In the genomic region with DNA sequence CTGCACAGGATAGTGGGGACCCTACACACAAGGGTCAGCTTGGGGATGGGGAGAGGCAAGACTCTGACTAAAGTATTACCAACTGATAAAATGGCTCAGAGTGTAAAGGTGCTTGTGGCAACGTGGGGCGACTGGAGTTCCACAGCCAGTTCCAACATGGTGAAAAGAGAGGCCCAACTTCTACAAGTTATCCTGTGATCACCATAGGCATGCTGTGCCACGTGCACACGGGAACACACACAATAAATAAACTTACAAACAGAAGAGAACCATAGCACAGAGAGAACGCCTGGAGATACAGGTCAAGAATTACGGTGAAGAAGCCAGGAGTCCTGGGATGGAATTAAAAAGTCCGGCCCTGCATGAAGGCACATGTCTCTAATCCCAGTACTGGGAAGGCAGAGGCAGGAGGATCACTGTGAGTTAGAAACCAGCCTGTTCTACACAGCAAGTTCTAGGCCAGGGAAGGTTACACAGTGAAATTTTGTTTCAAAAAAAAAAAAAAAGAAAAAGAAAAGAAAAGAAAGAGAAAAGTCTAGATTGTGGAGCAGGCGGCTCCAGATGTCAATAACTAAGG, we compare ENCODE assay signal across 7 mouse cellular contexts. TPM values are rescaled to one million over a fixed set of nuclear protein-coding genes. Genes with fewer than 3 reads are reported as not detected.
DNase-seq lines count a peak whose midpoint lies in the region; ATAC-seq lines count a peak whose summit lies in the region.

No protein-coding gene starts in this region.

- no peak for ATAC-seq in lung, embryonic 16.5 days (ENCODE audit: low read depth)
- no peak for ATAC-seq in forebrain, embryonic 11.5 days (replicated peaks; ENCODE audit: low FRiP score)
- no peak for ATAC-seq in limb, embryonic 13.5 days (ENCODE audit: low FRiP score, low read depth)
- ATAC-seq in stomach, embryonic 14.5 days (ENCODE audit: insufficient number of reproducible peaks, insufficient read depth, low FRiP score, low read depth), result no peak
- no peak for ATAC-seq in granulocyte monocyte progenitor cell, adult 5-6 weeks (replicated peaks; ENCODE audit: poor library complexity, severe bottlenecking)

- H3K9ac ChIP-seq in lung, embryonic 16.5 days (ENCODE audit: low read length), result peak overlapping the region; percentile 93
- H3K9ac ChIP-seq in forebrain, embryonic 11.5 days (ENCODE audit: low read length), result peak overlapping the region; percentile 90
- peak overlapping the region; percentile 87 for H3K9ac ChIP-seq in limb, embryonic 13.5 days
- peak overlapping the region; percentile 71 for H3K9ac ChIP-seq in stomach, embryonic 14.5 days (replicated peaks; ENCODE audit: low read depth, low read length)

- peaks cover 8% of the 10 kb centered on the region; the same call in 1 of the 2 replicates for H3K36me3 ChIP-seq in lung, embryonic 16.5 days (ENCODE audit: control insufficient read depth, insufficient read depth, low read length)
- no peaks in the 10 kb centered on the region; the same call in 1 of the 2 replicates for H3K36me3 ChIP-seq in forebrain, embryonic 11.5 days (ENCODE audit: control insufficient read depth, insufficient read depth, low read length)
- peaks cover 30% of the 10 kb centered on the region for H3K36me3 ChIP-seq in limb, embryonic 13.5 days
- H3K36me3 ChIP-seq in stomach, embryonic 14.5 days (ENCODE audit: control insufficient read depth, insufficient read depth, low read length), result peaks cover 15% of the 10 kb centered on the region

- peak overlapping the region; percentile 79 for H3K27ac ChIP-seq in lung, embryonic 16.5 days (ENCODE audit: low read length)
- 0 out of 2 replicates have a peak overlapping the region, but pooled peaks have one; percentile 39 for H3K27ac ChIP-seq in forebrain, embryonic 11.5 days (ENCODE audit: low read depth, low read length)
- H3K27ac ChIP-seq in limb, embryonic 13.5 days, result peak overlapping the region; percentile 85
- 0 out of 2 replicates have a peak overlapping the region, but pooled peaks have one; percentile 66 for H3K27ac ChIP-seq in stomach, embryonic 14.5 days (ENCODE audit: low read length)

- peaks cover 43% of the 10 kb centered on the region for H3K4me1 ChIP-seq in lung, embryonic 16.5 days (replicated peaks; ENCODE audit: control insufficient read depth, insufficient read depth, low read length)
- peaks cover 17% of the 10 kb centered on the region; the same call in 1 of the 2 replicates for H3K4me1 ChIP-seq in forebrain, embryonic 11.5 days (replicated peaks; ENCODE audit: control insufficient read depth, insufficient read depth, low read length)
- H3K4me1 ChIP-seq in limb, embryonic 13.5 days, result peaks cover 55% of the 10 kb centered on the region
- peaks cover 44% of the 10 kb centered on the region; the same call in 1 of the 2 replicates for H3K4me1 ChIP-seq in stomach, embryonic 14.5 days (ENCODE audit: control insufficient read depth, insufficient read depth, low read length)

- H3K4me2 ChIP-seq in lung, embryonic 16.5 days (ENCODE audit: low read depth, low read length), result peak overlapping the region; percentile 92
- peak overlapping the region; percentile 67 for H3K4me2 ChIP-seq in forebrain, embryonic 11.5 days (ENCODE audit: low read depth, low read length, severe bottlenecking)
- H3K4me2 ChIP-seq in limb, embryonic 13.5 days (replicated peaks), result peak overlapping the region; percentile 96
- peak overlapping the region; percentile 86 for H3K4me2 ChIP-seq in stomach, embryonic 14.5 days (replicated peaks; ENCODE audit: low read depth, low read length)

- WGBS in lung, embryonic 16.5 days, result 4% methylated on average over 8 of the region's 8 CpGs
- WGBS in forebrain, embryonic 11.5 days, result 11% methylated on average over 8 of the region's 8 CpGs
- 11% methylated on average over 8 of the region's 8 CpGs for WGBS in limb, embryonic 13.5 days
- 5% methylated on average over 8 of the region's 8 CpGs for WGBS in stomach, embryonic 14.5 days

- H3K4me3 ChIP-seq in lung, embryonic 16.5 days (ENCODE audit: low read length), result peak overlapping the region; percentile 87
- H3K4me3 ChIP-seq in forebrain, embryonic 11.5 days (ENCODE audit: low read depth, low read length), result peak overlapping the region; percentile 85
- H3K4me3 ChIP-seq in limb, embryonic 13.5 days, result peak overlapping the region; percentile 82
- peak overlapping the region; percentile 74 for H3K4me3 ChIP-seq in stomach, embryonic 14.5 days (ENCODE audit: low read depth, low read length)

- no peaks in the 10 kb centered on the region for H3K27me3 ChIP-seq in lung, embryonic 16.5 days (ENCODE audit: control insufficient read depth, insufficient read depth, low read depth, low read length)
- no peaks in the 10 kb centered on the region for H3K27me3 ChIP-seq in forebrain, embryonic 11.5 days (ENCODE audit: control insufficient read depth, insufficient read depth, low read length)
- no peaks in the 10 kb centered on the region for H3K27me3 ChIP-seq in limb, embryonic 13.5 days
- no peaks in the 10 kb centered on the region for H3K27me3 ChIP-seq in stomach, embryonic 14.5 days (ENCODE audit: control insufficient read depth, insufficient read depth, low read length)

- no peak for DNase-seq in lung, postnatal 25 days (ENCODE audit: low spot score)
- no peak for DNase-seq in forebrain, embryonic 11.5 days (ENCODE audit: low spot score)
- no peak for DNase-seq in c-Kit-positive CD71-positive TER-119-positive erythroid progenitor cells, embryonic 14.5 days (ENCODE audit: low spot score)

- no peaks in the 10 kb centered on the region for H3K9me3 ChIP-seq in lung, embryonic 16.5 days (ENCODE audit: control insufficient read depth, low read length)
- H3K9me3 ChIP-seq in forebrain, embryonic 11.5 days (ENCODE audit: control insufficient read depth, low read length), result no peaks in the 10 kb centered on the region
- no peaks in the 10 kb centered on the region for H3K9me3 ChIP-seq in limb, embryonic 13.5 days
- H3K9me3 ChIP-seq in stomach, embryonic 14.5 days (ENCODE audit: control insufficient read depth, low read depth, low read length), result no peaks in the 10 kb centered on the region

RNA-seq across cellular contexts. Expression of a gene that starts 0.6 kb away (rescaled TPM):
- 265 and 301 TPM in 2 replicates for polyA plus RNA-seq in lung, embryonic 16.5 days (2015; fragmentation: Nextera tagmentation; extraction: Ambion mirVana)
- 300 and 308 TPM in 2 replicates for polyA plus RNA-seq in forebrain, embryonic 11.5 days (2014; fragmentation: Nextera tagmentation; extraction: Ambion mirVana)
- 320 and 346 TPM in 2 replicates for polyA plus RNA-seq in limb, embryonic 13.5 days (2015; fragmentation: Nextera tagmentation; extraction: Ambion mirVana)
- polyA plus RNA-seq in stomach, embryonic 14.5 days (2014; fragmentation: Nextera tagmentation; extraction: Ambion mirVana), result 283 and 302 TPM in 2 replicates
- 120 and 157 TPM in 2 replicates for total RNA-seq in granulocyte monocyte progenitor cell, adult 5-6 weeks (2014; fragmentation: Nextera tagmentation)
- total RNA-seq in granulocyte monocyte progenitor cell, adult 5-6 weeks (2017), result 285 and 306 TPM in 2 replicates

RNA-seq across cellular contexts. Expression of a gene that starts 16.3 kb away (rescaled TPM):
- 9.7 and 11.0 TPM in 2 replicates for polyA plus RNA-seq in lung, embryonic 16.5 days (2015; fragmentation: Nextera tagmentation; extraction: Ambion mirVana)
- polyA plus RNA-seq in forebrain, embryonic 11.5 days (2014; fragmentation: Nextera tagmentation; extraction: Ambion mirVana), result 7.0 and 8.4 TPM in 2 replicates
- 5.4 and 6.1 TPM in 2 replicates for polyA plus RNA-seq in limb, embryonic 13.5 days (2015; fragmentation: Nextera tagmentation; extraction: Ambion mirVana)
- 5.4 TPM in 2 replicates for polyA plus RNA-seq in stomach, embryonic 14.5 days (2014; fragmentation: Nextera tagmentation; extraction: Ambion mirVana)
- total RNA-seq in granulocyte monocyte progenitor cell, adult 5-6 weeks (2014; fragmentation: Nextera tagmentation), result 19.9 and 25.7 TPM in 2 replicates
- total RNA-seq in granulocyte monocyte progenitor cell, adult 5-6 weeks (2017), result 3.8 and 4.1 TPM in 2 replicates

RNA-seq across cellular contexts. Expression of a gene that starts 18.1 kb away (rescaled TPM):
- polyA plus RNA-seq in lung, embryonic 16.5 days (2015; fragmentation: Nextera tagmentation; extraction: Ambion mirVana), result 16.9 and 18.1 TPM in 2 replicates
- 10.3 and 10.8 TPM in 2 replicates for polyA plus RNA-seq in forebrain, embryonic 11.5 days (2014; fragmentation: Nextera tagmentation; extraction: Ambion mirVana)
- polyA plus RNA-seq in limb, embryonic 13.5 days (2015; fragmentation: Nextera tagmentation; extraction: Ambion mirVana), result 13.7 and 16.5 TPM in 2 replicates
- polyA plus RNA-seq in stomach, embryonic 14.5 days (2014; fragmentation: Nextera tagmentation; extraction: Ambion mirVana), result 10.2 and 10.9 TPM in 2 replicates
- total RNA-seq in granulocyte monocyte progenitor cell, adult 5-6 weeks (2014; fragmentation: Nextera tagmentation), result 27.1 and 28.6 TPM in 2 replicates
- 19.0 and 19.8 TPM in 2 replicates for total RNA-seq in granulocyte monocyte progenitor cell, adult 5-6 weeks (2017)

RNA-seq across cellular contexts. Expression of a gene that starts 57.4 kb away (rescaled TPM):
- polyA plus RNA-seq in lung, embryonic 16.5 days (2015; fragmentation: Nextera tagmentation; extraction: Ambion mirVana), result 56.8 and 69.1 TPM in 2 replicates
- 118 and 124 TPM in 2 replicates for polyA plus RNA-seq in forebrain, embryonic 11.5 days (2014; fragmentation: Nextera tagmentation; extraction: Ambion mirVana)
- 55.0 and 63.2 TPM in 2 replicates for polyA plus RNA-seq in limb, embryonic 13.5 days (2015; fragmentation: Nextera tagmentation; extraction: Ambion mirVana)
- 68.7 and 74.2 TPM in 2 replicates for polyA plus RNA-seq in stomach, embryonic 14.5 days (2014; fragmentation: Nextera tagmentation; extraction: Ambion mirVana)
- 59.8 and 74.1 TPM in 2 replicates for total RNA-seq in granulocyte monocyte progenitor cell, adult 5-6 weeks (2014; fragmentation: Nextera tagmentation)
- 19.6 and 22.9 TPM in 2 replicates for total RNA-seq in granulocyte monocyte progenitor cell, adult 5-6 weeks (2017)

RNA-seq across cellular contexts. Expression of a gene that starts 57.4 kb away (rescaled TPM):
- polyA plus RNA-seq in lung, embryonic 16.5 days (2015; fragmentation: Nextera tagmentation; extraction: Ambion mirVana), result 1.2 and 3.3 TPM in 2 replicates
- polyA plus RNA-seq in forebrain, embryonic 11.5 days (2014; fragmentation: Nextera tagmentation; extraction: Ambion mirVana), result 3.9 and 4.5 TPM in 2 replicates
- 1.8 and 2.1 TPM in 2 replicates for polyA plus RNA-seq in limb, embryonic 13.5 days (2015; fragmentation: Nextera tagmentation; extraction: Ambion mirVana)
- 2.0 and 2.3 TPM in 2 replicates for polyA plus RNA-seq in stomach, embryonic 14.5 days (2014; fragmentation: Nextera tagmentation; extraction: Ambion mirVana)
- total RNA-seq in granulocyte monocyte progenitor cell, adult 5-6 weeks (2014; fragmentation: Nextera tagmentation), result 61.0 and 67.3 TPM in 2 replicates
- 5.5 and 7.5 TPM in 2 replicates for total RNA-seq in granulocyte monocyte progenitor cell, adult 5-6 weeks (2017)
